Mouse (Mus musculus) MEL (cell line): ENCODE results near the gene Gm20388.

Experiments
- BHLHE40 ChIP-seq: IDR thresholded peaks from 2 replicates; pipeline ENCODE4 v1.6.1; 2012; ENCODE audit warnings: low read depth, mild to moderate bottlenecking, inconsistent platforms, low read length, improper control_type of control experiment, borderline replicate concordance
- CHD2 ChIP-seq: IDR thresholded peaks from 2 replicates; pipeline ENCODE4 v1.6.1; 2011; ENCODE audit warnings: low read length, improper control_type of control experiment
- CTCF ChIP-seq, 3 experiments: IDR thresholded peaks in 2 of 3; conservative IDR thresholded peaks in 1 of 3; 2 replicates each; pipeline ENCODE4 v1.5.1; 2011 to 2012; ENCODE audit warnings: low read length in 3 of 3, low read depth in 2 of 3, mild to moderate bottlenecking in 2 of 3, improper control_type of control experiment in 1 of 3, inconsistent platforms in 1 of 3, mixed read lengths in 1 of 3, moderate library complexity in 1 of 3; ENCODE audit not compliant: control insufficient read depth in 1 of 3, insufficient read depth in 1 of 3, poor library complexity in 1 of 3, severe bottlenecking in 1 of 3
- EP300 ChIP-seq, 2 experiments: IDR thresholded peaks; 2 replicates each; pipeline ENCODE4 v1.6.1; 2011; ENCODE audit warnings: improper control_type of control experiment in 2 of 2, low read length in 2 of 2, low read depth in 1 of 2, mild to moderate bottlenecking in 1 of 2
- HCFC1 ChIP-seq: IDR thresholded peaks from 2 replicates; pipeline ENCODE4 v1.6.1; 2012; ENCODE audit warnings: low read depth, mild to moderate bottlenecking, inconsistent platforms, low read length, improper control_type of control experiment, moderate library complexity
- MAFK ChIP-seq: IDR thresholded peaks from 2 replicates; pipeline ENCODE4 v1.6.1; 2011; ENCODE audit warnings: low read depth, mild to moderate bottlenecking, low read length, improper control_type of control experiment, borderline replicate concordance
- MAX ChIP-seq: IDR thresholded peaks from 2 replicates; pipeline ENCODE4 v1.6.1; 2011; ENCODE audit warnings: low read length, improper control_type of control experiment
- POLR2A ChIP-seq, 2 experiments: IDR thresholded peaks; 2 replicates each; pipeline ENCODE4 v1.6.1; 2011 to 2012; ENCODE audit warnings: low read length in 2 of 2, mild to moderate bottlenecking in 2 of 2, control low read depth in 1 of 2, improper control_type of control experiment in 1 of 2, low read depth in 1 of 2, moderate library complexity in 1 of 2; ENCODE audit not compliant: control insufficient read depth in 1 of 2, insufficient read depth in 1 of 2, poor library complexity in 1 of 2
- RAD21 ChIP-seq: IDR thresholded peaks from 2 replicates; pipeline ENCODE4 v1.6.1; 2011; ENCODE audit warnings: mild to moderate bottlenecking, low read depth, low read length, improper control_type of control experiment
- RCOR1 ChIP-seq: IDR thresholded peaks from 2 replicates; pipeline ENCODE4 v1.6.1; 2012; ENCODE audit warnings: low read depth, mild to moderate bottlenecking, inconsistent platforms, low read length, improper control_type of control experiment
- TCF12 ChIP-seq: IDR thresholded peaks from 2 replicates; pipeline ENCODE4 v1.6.1; 2014; ENCODE audit warnings: low read depth, mild to moderate bottlenecking, inconsistent platforms, low read length, improper control_type of control experiment, moderate library complexity
- UBTF ChIP-seq: IDR thresholded peaks from 2 replicates; pipeline ENCODE4 v1.6.1; 2012; ENCODE audit warnings: low read depth, mild to moderate bottlenecking, inconsistent platforms, low read length, improper control_type of control experiment, moderate library complexity, borderline replicate concordance; ENCODE audit not compliant: insufficient read depth
- ZNF384 ChIP-seq: IDR thresholded peaks from 2 replicates; pipeline ENCODE4 v1.6.1; 2012; ENCODE audit warnings: low read depth, mild to moderate bottlenecking, inconsistent platforms, low read length, improper control_type of control experiment

- TF ChIP-seq CTCF (IDR thresholded peaks at IDR 0.05 in 2 of 3, conservative IDR thresholded peaks at IDR 0.05 in 1 of 3; ENCODE audit: control insufficient read depth in 1 of 3, insufficient read depth in 1 of 3, low read depth in 2 of 3, low read length in 3 of 3, poor library complexity in 1 of 3, severe bottlenecking in 1 of 3) = no peak
- no peak for TF ChIP-seq RAD21
- no peak for TF ChIP-seq ZNF384
- TF ChIP-seq POLR2A (IDR thresholded peaks at IDR 0.05; ENCODE audit: control insufficient read depth in 1 of 2, insufficient read depth in 1 of 2, low read depth in 1 of 2, low read length in 2 of 2, poor library complexity in 1 of 2) = no peak
- no peak for TF ChIP-seq MAFK
- TF ChIP-seq RCOR1 = no peak
- no peak for TF ChIP-seq TCF12
- no peak for TF ChIP-seq UBTF
- no peak for TF ChIP-seq BHLHE40
- no peak for TF ChIP-seq MAX
- no peak for TF ChIP-seq HCFC1
- TF ChIP-seq EP300 (IDR thresholded peaks at IDR 0.05; ENCODE audit: low read depth in 1 of 2, low read length in 2 of 2) = no peak
- TF ChIP-seq CHD2 = no peak
Measured at GRCm38 (mm10) chr8:122925939-122926722, 3015.5 kb downstream of the Gm20388 start.
